ENCODE assay signal across 12 mouse cellular contexts in the genomic region with DNA sequence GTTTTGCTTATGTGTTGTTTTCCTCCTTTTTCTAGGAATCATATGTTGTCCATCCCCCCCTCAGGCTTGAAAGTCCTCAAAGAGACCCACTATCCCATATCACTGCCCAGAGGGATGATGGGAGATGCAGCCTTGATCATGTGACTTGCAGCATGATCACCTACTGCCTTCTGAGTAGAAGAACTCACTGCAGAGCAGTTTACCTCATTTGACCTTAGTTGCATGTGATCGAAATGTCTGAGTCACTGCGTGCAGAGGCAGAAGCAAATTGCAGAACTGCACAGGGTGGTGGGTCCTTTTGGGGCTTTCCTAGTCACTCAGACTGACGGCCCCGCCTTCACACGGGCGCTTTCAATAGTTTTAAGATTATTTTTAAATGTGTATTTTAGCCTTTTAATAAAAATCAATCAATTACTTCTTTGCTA.
DNase-seq lines count a peak whose midpoint lies in the region; ATAC-seq and TF ChIP-seq lines count a peak whose summit lies in the region.
"Had no signal": no experiment of that assay in that cellular context is flagged by ENCODE, and none has a peak within 500 bp of the region (broad histone marks: within the 10 kb centered on the region; RNA-seq: fewer than 3 reads in every experiment).

No protein-coding gene starts in this region.

- peak; percentile 58 to 64 for DNase-seq in B cell, adult 2 months
- DNase-seq in G1E (ENCODE audit: low spot score), result peak; percentile 81
- DNase-seq in cerebellum, adult 18-20 months, result no peak
- DNase-seq in kidney, postnatal 10 days, result no peak
- DNase-seq: layer of hippocampus, postnatal 36 days; right cerebral cortex, postnatal 14 days; thymus, postnatal 14 days had no signal

- H3K4me1 ChIP-seq in G1E (ENCODE audit: insufficient read depth, low read depth, low read length), result peaks cover 64% of the 10 kb centered on the region
- no peaks in the 10 kb centered on the region; the same call in 1 of the 2 replicates for H3K4me1 ChIP-seq in intestine, embryonic 15.5 days (replicated peaks)
- H3K4me1 ChIP-seq: forebrain, embryonic 12.5 days had no signal

- 90% methylated on average over 6 of the region's 6 CpGs for WGBS in intestine, embryonic 15.5 days

- TF ChIP-seq CTCF in G1E (IDR thresholded peaks at IDR 0.05; ENCODE audit: low read depth, low read length), result no peak

- H3K4me2 ChIP-seq in intestine, embryonic 15.5 days (replicated peaks), result no peak overlapping the region
- H3K4me2 ChIP-seq: forebrain, embryonic 12.5 days had no signal

- no peak overlapping the region for H3K9ac ChIP-seq in intestine, embryonic 15.5 days
- H3K9ac ChIP-seq: forebrain, embryonic 12.5 days had no signal

- H3K9me3 ChIP-seq in G1E (replicated peaks), result no peaks in the 10 kb centered on the region
- H3K9me3 ChIP-seq in intestine, embryonic 15.5 days, result no peaks in the 10 kb centered on the region
- H3K9me3 ChIP-seq: forebrain, embryonic 12.5 days had no signal

- peaks cover 4% of the 10 kb centered on the region; the same call in 1 of the 2 replicates for H3K27me3 ChIP-seq in G1E (ENCODE audit: insufficient read depth, low read length)
- H3K27me3 ChIP-seq in intestine, embryonic 15.5 days (replicated peaks), result no peaks in the 10 kb centered on the region
- H3K27me3 ChIP-seq: forebrain, embryonic 12.5 days; Patski had no signal

- H3K36me3 ChIP-seq in G1E (replicated peaks), result peaks cover 15% of the 10 kb centered on the region
- H3K36me3 ChIP-seq in intestine, embryonic 15.5 days, result no peaks in the 10 kb centered on the region

- peak; percentile 92 for ATAC-seq in G1E (ENCODE audit: extremely low read depth, insufficient number of reproducible peaks, low FRiP score, poor library complexity, severe bottlenecking)
- peak; percentile 48 for ATAC-seq in common myeloid progenitor, adult 5-6 weeks (replicated peaks; ENCODE audit: low read depth, poor library complexity, severe bottlenecking)
- peak; percentile 61 for ATAC-seq in monocyte, adult 5-6 weeks (replicated peaks; ENCODE audit: insufficient number of reproducible peaks, low FRiP score, low TSS enrichment, poor library complexity, severe bottlenecking)
- ATAC-seq in intestine, embryonic 15.5 days, result no peak
- ATAC-seq: Patski had no signal

- no peak overlapping the region for H3K4me3 ChIP-seq in G1E (ENCODE audit: low read depth, low read length)
- H3K4me3 ChIP-seq in intestine, embryonic 15.5 days (replicated peaks), result no peak overlapping the region
- H3K4me3 ChIP-seq: forebrain, embryonic 12.5 days had no signal

- no peak overlapping the region for H3K27ac ChIP-seq in intestine, embryonic 15.5 days
- H3K27ac ChIP-seq: forebrain, embryonic 12.5 days had no signal

Comparison
In these comparisons a context has a peak if more than half of its experiments do, and no peak if none do; other contexts are left out.
1. DNase-seq: peak in B cell, adult 2 months (2 of 2) and G1E (single experiment); none in cerebellum, adult 18-20 months (0 of 2) and kidney, postnatal 10 days (single experiment).